Mouse (Mus musculus) adrenal gland, postnatal 25 days (tissue): ENCODE measurements around the gene Olfr1395. TPM values are rescaled to one million over a fixed set of nuclear protein-coding genes. Genes with fewer than 3 reads are reported as not detected.
"Not testable (repeated sequence)": the region's sequence is repeated elsewhere in the genome, so short reads cannot be mapped to it uniquely, and the experiment has no call there.

Experiments used
- DNase-seq: peaks from one replicate; pipeline ENCODE4 v3.0.0; 2021; ENCODE audit warnings: mixed read lengths
- total RNA-seq: library from RNA; stranded (reverse); gene quantifications from 2 replicates; pipeline ENCODE4 v1.2.3, GENCODE M21; 2021

Olfr1395 gene
- total RNA-seq, 1 experiment from 2014 or later, result not detected

GRCm38 (mm10) chr11:49175345-49175744 lies 33.3 kb downstream of the Olfr1395 start:
- no peak for DNase-seq

GRCm38 (mm10) chr11:49176047-49176779 lies 34.1 kb downstream of the Olfr1395 start:
- not testable (repeated sequence) for DNase-seq

- no peak for DNase-seq
These were observed 41.1 kb downstream of the Olfr1395 start for GRCm38 (mm10) chr11:49183172-49183571.

- DNase-seq, result no peak
These were observed 44.4 kb downstream of the Olfr1395 start for GRCm38 (mm10) chr11:49186452-49186851.

GRCm38 (mm10) chr11:49186955-49187488 lies 44.9 kb downstream of the Olfr1395 start, which contains the start of gene Btnl9:
TSS of gene Btnl9 (minus strand) at chr11:49187159.
- DNase-seq, result no peak

GRCm38 (mm10) chr11:49187701-49188100 lies 45.6 kb downstream of the Olfr1395 start:
- no peak for DNase-seq

GRCm38 (mm10) chr11:49189737-49190136 lies 47.7 kb downstream of the Olfr1395 start:
- DNase-seq, result peak; percentile 57

- no peak for DNase-seq
These were observed 49.0 kb downstream of the Olfr1395 start for GRCm38 (mm10) chr11:49191083-49191482.

- DNase-seq, result not testable (repeated sequence)
These were observed 52.7 kb downstream of the Olfr1395 start for GRCm38 (mm10) chr11:49194771-49195170.

GRCm38 (mm10) chr11:49195819-49196322 lies 53.8 kb downstream of the Olfr1395 start:
- DNase-seq, result no peak

Other genes with a start within 250 kb of the Olfr1395 start
- 1.3 TPM in 2 replicates for gene Gm5431, start 240.1 kb upstream of the Olfr1395 start, total RNA-seq
- gene Psme2b, start 196.1 kb upstream of the Olfr1395 start, total RNA-seq, result 4.6 TPM in 1 of 2 replicates, not detected in the other
- not detected in 2 replicates for gene Olfr56, start 163.4 kb upstream of the Olfr1395 start, total RNA-seq
- gene 9930111J21Rik1, start 162.9 kb upstream of the Olfr1395 start, total RNA-seq, result 2.1 and 3.2 TPM in 2 replicates
- gene Gm12185, start 150.0 kb upstream of the Olfr1395 start, total RNA-seq, result 0.67 and 1.3 TPM in 2 replicates
- gene Tgtp1, start 148.1 kb upstream of the Olfr1395 start, total RNA-seq, result 1.5 and 2.2 TPM in 2 replicates
- gene 9930111J21Rik2, start 91.0 kb upstream of the Olfr1395 start, total RNA-seq, result 3.1 TPM in 2 replicates
- gene Tgtp2, start 78.1 kb upstream of the Olfr1395 start, total RNA-seq, result 1.9 and 2.9 TPM in 2 replicates
- gene Ifi47, start 65.7 kb upstream of the Olfr1395 start, total RNA-seq, result 1.5 and 2.9 TPM in 2 replicates
- 0.58 and 0.86 TPM in 2 replicates for gene Olfr1396, start 27.4 kb upstream of the Olfr1395 start, total RNA-seq
- gene Olfr1394, start 12.1 kb downstream of the Olfr1395 start, total RNA-seq, result not detected in 2 replicates
- gene Btnl9, start 44.9 kb downstream of the Olfr1395 start, total RNA-seq, result 23.7 and 26.6 TPM in 2 replicates
- gene Zfp62, start 61.0 kb downstream of the Olfr1395 start, total RNA-seq, result 36.2 and 38.8 TPM in 2 replicates
- 94.2 and 116 TPM in 2 replicates for gene Mgat1, start 101.9 kb downstream of the Olfr1395 start, total RNA-seq
- gene Olfr1393, start 136.0 kb downstream of the Olfr1395 start, total RNA-seq, result not detected in 2 replicates
- not detected in 2 replicates for gene Olfr1392, start 143.0 kb downstream of the Olfr1395 start, total RNA-seq
- gene Olfr10, start 162.5 kb downstream of the Olfr1395 start, total RNA-seq, result not detected in 2 replicates
- not detected in 2 replicates for gene Olfr1391, start 180.5 kb downstream of the Olfr1395 start, total RNA-seq
- not detected in 2 replicates for gene Olfr1390, start 192.9 kb downstream of the Olfr1395 start, total RNA-seq